Mouse (Mus musculus) heart, postnatal 10 days (tissue): ENCODE measurements at regions not wholly inside any gene's neighbourhood (a gene's known extent, or its start where the extent isn't known, plus 50 kb on each side); places are given as distances from the start of the nearest gene placed in this dataset.

Experiments used
- DNase-seq, 2 experiments: peaks; one replicate each; pipeline ENCODE4 v3.0.0; 2021
- intact Hi-C: fragments of 180-260 bp; cut with DNase I; formaldehyde crosslinking; loops from one replicate; pipeline ENCODE4 v1.15.1; 2025

GRCm38 (mm10) chr8:98613834-98614428 is 802.3 kb downstream of the Cdh8 start:
- intact Hi-C loops, result no loop called here
- no peak for DNase-seq

GRCm38 (mm10) chr8:98572597-98573514 is 843.4 kb downstream of the Cdh8 start:
- no peak for DNase-seq
- intact Hi-C loops, result no loop called here

- DNase-seq, result no peak
- intact Hi-C loops, result no loop called here
These were observed 849.6 kb downstream of the Cdh8 start for GRCm38 (mm10) chr8:98566661-98567060.

GRCm38 (mm10) chr8:98518459-98518858 is 897.8 kb downstream of the Cdh8 start:
- intact Hi-C loops, result loop anchor here (5.0 kb wide), 1 partner anchor 1076 kb away; no protein-coding TSS in a partner anchor
- DNase-seq, result no peak

- intact Hi-C loops, result loop anchor here (5.0 kb wide), 1 partner anchor 1073 kb away; no protein-coding TSS in a partner anchor
- DNase-seq, result no peak
These were observed 901.0 kb downstream of the Cdh8 start for GRCm38 (mm10) chr8:98515246-98515645.

GRCm38 (mm10) chr8:98496793-98497192 is 919.5 kb downstream of the Cdh8 start:
- DNase-seq, result no peak
- intact Hi-C loops, result no loop called here

- DNase-seq, result no peak
- intact Hi-C loops, result no loop called here
These were observed 952.8 kb downstream of the Cdh8 start for GRCm38 (mm10) chr8:98463375-98464030.

- DNase-seq, result no peak
- intact Hi-C loops, result no loop called here
These were observed 960.7 kb downstream of the Cdh8 start for GRCm38 (mm10) chr8:98455539-98455938.
